Mouse (Mus musculus): ENCODE results near the gene Pttg1ip.

The Pttg1ip gene

GRCm38 (mm10) chr10:77565005-77565404 is 16.5 kb upstream of the Pttg1ip start:
- in situ Hi-C loops (cut with MboI; ENCODE audit: unreplicated experiment in 2 of 2): no loop called here

DNA sequence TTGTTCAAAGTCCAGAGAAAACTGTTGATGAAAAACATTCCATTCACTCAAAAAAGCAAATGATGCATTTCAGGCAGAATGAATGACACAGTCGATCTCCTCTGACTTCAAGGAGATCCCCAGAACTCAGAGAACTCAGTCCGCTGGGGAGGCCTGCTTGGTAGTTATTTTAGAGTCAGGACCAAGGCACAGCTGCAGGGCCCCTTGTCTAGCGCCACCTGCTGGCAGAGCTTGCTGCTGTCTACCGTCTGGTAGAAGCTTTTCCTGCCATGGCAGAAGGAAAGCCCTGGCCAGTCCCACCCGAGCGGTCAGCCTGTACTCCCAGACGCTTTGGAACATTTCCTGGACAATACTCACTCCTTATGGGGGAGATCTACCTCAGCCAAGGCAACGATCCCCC is 14.9 kb upstream of the Pttg1ip start:
- in situ Hi-C loops (cut with MboI; ENCODE audit: unreplicated experiment in 2 of 2): no loop called here

DNA sequence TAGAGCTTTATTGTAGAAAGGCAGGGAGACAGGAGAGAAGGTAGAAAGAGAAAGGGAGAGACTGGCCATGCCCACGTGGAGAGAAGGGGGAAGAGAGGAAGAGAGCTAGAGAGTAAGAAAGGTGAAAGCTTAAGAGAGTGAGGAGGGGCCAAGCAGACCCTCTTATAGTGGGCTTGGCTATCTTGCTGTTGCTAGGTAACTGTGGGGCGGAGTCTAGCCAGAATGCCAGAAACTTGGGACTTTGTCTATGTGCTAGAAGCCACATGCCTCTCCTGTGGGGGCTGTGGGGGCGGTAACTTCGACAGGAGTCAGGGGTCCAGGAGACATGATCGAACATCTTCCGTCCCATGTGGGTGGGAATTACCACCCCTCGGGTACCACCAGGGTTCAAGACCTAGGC is 12.0 kb upstream of the Pttg1ip start:
- in situ Hi-C loops (cut with MboI; ENCODE audit: unreplicated experiment in 2 of 2): no loop called here

DNA sequence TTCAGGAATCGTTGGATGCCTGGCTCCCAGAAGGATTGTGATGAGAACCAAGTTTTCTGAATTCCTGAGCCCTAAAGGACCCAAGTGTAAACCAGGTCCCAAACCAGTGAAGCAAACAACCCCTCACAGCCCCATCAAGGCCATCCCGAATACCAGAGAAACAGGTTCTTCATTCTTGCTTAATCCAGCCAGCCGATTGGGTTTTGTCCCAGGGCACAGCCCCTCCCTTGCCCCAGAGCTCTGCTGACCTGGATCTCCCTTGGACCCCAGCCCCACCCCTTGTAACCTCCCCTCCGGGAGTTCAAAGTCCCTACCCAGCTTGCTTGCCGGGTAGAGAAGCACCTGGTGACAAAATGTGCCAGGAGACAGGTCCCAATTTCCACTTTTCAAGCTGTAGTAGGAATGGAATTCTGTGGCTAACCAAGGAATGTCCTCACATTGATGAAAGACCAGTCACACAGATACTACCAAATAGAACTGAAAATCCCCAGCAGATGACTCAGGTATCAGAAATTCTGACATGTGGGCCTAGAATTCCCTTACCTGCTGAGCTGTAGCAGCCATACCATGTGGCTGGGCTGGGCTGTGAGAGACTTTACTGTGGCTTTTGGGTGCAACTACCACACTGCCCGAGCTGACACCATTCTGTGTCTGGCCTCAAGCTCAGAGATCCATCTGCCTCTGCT is 11.4 kb upstream of the Pttg1ip start:
- in situ Hi-C loops (cut with MboI; ENCODE audit: unreplicated experiment in 2 of 2): loop anchor here in 1 of 2 experiments (5.0 kb wide), 1 partner anchor 53 kb away; the partner anchor contains the start of gene Fam207a

DNA sequence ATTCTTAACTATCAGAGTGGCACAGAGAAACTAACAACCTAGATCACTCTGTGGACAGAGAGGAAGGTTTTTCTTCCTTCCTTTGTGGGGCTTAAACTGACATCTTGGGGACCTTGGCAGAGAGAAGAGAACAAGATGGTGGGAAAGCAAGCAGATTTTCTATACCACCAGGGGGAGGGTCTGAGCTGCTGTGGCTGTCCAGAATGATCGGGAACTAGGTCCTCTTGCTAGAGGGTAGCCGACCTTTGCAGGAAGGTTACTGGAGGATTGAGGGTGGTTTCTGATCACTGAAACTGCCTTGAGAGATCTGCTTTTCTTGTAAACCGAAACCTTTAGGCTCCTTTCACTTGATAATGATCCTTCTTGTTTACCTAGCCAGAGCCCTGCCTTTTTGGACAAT is 9.3 kb upstream of the Pttg1ip start:
- in situ Hi-C loops (cut with MboI; ENCODE audit: unreplicated experiment in 2 of 2): loop anchor here in 1 of 2 experiments (5.0 kb wide), 1 partner anchor 55 kb away; the partner anchor contains the start of gene Fam207a

- in situ Hi-C loops (cut with MboI; ENCODE audit: unreplicated experiment in 2 of 2): loop anchor here in 1 of 2 experiments (5.0 kb wide), 1 partner anchor 56 kb away; the partner anchor contains the start of gene Fam207a
Measured at GRCm38 (mm10) chr10:77573162-77573561, 8.4 kb upstream of the Pttg1ip start.

DNA sequence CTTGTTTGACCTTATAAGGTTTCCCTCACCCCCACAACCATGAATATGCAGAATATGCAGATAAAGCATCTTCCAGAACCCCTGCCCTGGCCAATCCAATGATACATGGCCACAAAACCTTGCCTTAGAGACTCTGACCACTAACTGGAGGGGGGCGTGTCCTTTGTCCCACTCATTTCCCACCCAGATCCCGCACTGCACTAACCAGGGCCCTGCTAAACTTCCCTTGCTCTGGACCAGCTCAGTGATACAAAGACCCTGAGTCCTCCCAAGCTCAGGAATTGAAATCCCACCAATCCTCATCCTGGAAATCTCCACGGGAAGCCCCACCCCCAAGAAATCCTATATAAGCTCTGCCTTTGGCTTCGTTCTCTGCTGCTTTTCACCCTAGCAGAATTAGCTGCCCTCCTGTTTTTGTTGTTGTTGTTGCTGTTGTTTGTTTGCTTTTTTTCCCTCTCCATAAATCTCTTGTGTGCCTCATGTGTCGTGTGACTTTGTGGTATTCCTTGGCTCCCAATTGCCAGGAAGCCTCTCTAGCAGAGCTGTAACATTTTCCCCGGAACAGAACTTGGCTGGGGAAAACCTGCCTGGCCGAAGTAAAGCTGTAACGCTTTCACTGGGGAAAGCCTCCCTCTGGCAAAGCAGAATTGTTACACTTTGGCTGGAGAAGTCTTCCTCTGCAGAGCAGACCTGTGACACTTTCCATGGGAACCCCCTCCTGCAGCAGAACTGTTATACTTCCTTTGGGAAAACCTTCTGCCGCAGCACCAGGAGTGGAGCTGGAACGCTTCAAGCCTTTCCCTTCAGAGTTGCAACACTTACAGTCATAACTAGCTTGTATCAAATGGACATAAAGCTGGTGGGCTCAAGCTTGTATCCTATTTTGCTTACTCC is 1.2 kb upstream of the Pttg1ip start:
- in situ Hi-C loops (cut with MboI; ENCODE audit: unreplicated experiment in 2 of 2): no loop called here

DNA sequence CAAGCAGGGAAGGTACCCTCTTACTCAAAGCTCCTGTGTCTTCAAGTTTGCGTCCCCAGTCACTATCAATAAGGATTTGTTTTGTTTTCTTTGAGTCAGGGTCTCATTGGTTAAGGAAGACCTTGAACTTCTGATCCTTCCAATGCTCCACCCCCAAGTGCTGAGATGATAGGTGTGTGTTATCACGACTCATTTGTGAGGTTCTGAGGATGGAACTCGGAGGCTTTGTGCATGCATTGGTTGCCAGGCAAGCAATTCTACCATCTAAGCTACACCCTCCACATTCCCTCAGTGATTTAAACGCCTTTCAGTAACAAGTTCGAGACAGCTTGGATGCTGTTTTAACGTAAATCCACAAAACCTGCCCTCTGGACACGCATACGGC is 505 bp upstream of the Pttg1ip start:
- in situ Hi-C loops (cut with MboI; ENCODE audit: unreplicated experiment in 2 of 2): no loop called here

DNA sequence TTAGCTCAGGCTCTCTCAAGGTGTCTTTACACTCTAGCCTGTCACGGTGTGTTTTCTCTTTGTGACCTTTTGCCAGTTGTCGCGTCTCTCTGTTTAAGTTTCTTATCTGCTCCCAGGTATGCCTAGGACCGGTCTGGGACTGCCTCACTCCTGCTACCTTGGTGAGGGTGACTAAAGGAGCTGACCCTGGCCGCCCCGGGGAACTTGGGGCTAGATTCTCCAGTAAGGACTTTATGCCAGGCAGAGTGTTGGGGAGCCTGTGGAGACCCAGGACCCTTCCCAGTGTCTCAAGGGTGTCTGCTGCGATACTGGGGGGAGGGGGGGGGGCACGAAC is 732 bp downstream of the Pttg1ip start:
- in situ Hi-C loops (cut with MboI; ENCODE audit: unreplicated experiment in 2 of 2): no loop called here

DNA sequence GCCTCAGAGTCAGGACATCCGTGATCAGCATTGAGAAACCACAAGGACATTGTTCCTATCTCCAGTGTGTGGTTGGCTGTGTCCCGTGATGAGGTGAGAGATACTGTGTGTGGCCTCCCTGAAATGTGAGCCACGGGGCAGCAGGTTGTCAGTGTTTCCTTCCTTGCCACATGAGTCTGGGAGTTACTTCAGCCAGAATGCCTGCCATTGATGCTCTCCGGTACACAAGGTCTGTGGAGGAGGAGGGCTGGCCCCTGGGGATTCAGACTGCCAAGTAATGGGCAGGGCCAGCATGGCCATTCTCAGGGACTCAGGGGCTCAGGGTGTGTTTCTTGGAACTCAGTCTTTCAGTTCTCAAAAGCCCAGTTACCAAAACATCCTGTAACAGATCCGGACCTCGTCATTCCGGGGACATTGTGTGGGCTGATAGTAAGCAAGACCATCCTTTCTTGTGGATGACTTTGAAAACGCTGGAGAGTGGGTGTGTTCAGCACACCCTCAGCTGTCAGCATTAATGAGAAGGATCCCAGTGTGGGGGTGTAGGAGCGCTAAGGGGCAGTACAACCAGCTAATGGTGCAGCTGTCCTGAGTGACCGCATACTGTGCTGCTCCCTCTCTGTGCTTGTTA is 2.4 kb downstream of the Pttg1ip start:
- in situ Hi-C loops (cut with MboI; ENCODE audit: unreplicated experiment in 2 of 2): no loop called here

DNA sequence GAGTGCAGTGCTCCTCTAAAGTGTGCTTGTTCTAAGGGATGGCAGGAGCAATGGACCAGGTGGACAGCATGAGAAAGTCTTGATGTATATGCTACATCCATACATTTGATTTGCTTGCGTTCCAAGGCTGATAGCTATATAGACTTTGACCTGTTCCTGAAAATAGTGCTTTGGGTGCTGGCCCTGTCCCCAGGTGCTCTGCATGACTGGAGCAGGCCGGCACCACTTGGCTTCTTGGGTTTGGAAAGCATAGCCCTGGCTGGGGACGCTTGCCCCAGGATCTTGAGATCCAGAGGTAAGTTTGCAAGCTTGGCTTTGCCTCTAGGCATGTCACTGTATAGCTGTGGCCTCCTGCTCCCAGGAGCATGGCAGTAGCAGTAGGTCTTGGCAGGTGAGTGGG is 5.1 kb downstream of the Pttg1ip start:
- in situ Hi-C loops (cut with MboI; ENCODE audit: unreplicated experiment in 2 of 2): no loop called here

- in situ Hi-C loops (cut with MboI; ENCODE audit: unreplicated experiment in 2 of 2): no loop called here
Measured at GRCm38 (mm10) chr10:77587091-77587775, 5.7 kb downstream of the Pttg1ip start.

- in situ Hi-C loops (cut with MboI; ENCODE audit: unreplicated experiment in 2 of 2): no loop called here
Measured at GRCm38 (mm10) chr10:77588036-77588435, 6.5 kb downstream of the Pttg1ip start.

GRCm38 (mm10) chr10:77589117-77589516 is 7.6 kb downstream of the Pttg1ip start:
- in situ Hi-C loops (cut with MboI; ENCODE audit: unreplicated experiment in 2 of 2): no loop called here

GRCm38 (mm10) chr10:77589749-77590148 is 8.2 kb downstream of the Pttg1ip start:
- in situ Hi-C loops (cut with MboI; ENCODE audit: unreplicated experiment in 2 of 2): no loop called here

- in situ Hi-C loops (cut with MboI; ENCODE audit: unreplicated experiment in 2 of 2): no loop called here
Measured at GRCm38 (mm10) chr10:77590812-77591211, 9.3 kb downstream of the Pttg1ip start.

- in situ Hi-C loops (cut with MboI; ENCODE audit: unreplicated experiment in 2 of 2): no loop called here
Measured at GRCm38 (mm10) chr10:77591546-77591945, 10.0 kb downstream of the Pttg1ip start.

DNA sequence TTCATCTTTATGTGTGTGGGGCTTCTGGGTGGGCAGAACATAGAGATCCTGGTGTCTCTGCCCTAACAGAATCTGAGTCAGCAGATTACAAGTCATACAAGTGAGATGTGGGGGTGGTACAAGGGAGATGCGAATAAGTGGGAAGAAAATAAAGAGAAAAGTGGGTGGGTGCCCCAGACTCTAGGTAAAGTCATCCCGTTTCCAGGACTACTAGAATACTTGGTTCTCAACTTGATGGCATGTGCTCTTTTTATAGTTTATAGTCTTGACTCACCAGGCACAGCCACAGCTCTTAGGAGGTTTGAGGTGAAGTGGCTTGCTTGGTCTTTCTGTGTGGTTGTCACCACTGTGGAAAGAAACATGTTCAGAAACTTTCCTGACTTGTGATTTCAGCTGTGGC is 14.5 kb downstream of the Pttg1ip start:
- in situ Hi-C loops (cut with MboI; ENCODE audit: unreplicated experiment in 2 of 2): no loop called here

DNA sequence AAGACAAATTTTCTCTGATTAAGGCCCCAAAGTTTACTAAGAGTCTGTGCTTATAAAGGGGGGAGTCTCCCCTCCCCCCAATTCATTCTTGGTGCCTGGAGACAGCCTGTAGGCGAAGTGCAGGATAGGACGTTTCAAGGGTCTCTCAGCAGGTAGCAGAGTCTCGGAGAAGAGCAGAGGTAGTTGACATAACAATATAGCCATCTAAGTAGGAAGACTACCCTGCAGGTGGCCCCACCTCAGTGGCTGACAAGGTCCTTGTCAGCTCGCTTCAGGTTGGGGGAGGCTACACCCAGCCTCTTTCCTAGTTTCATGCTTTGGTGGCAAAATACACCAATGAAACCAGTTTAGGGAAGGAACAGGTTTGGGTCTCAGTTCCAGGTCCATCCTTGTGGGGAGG is 21.5 kb downstream of the Pttg1ip start:
- in situ Hi-C loops (cut with MboI; ENCODE audit: unreplicated experiment in 2 of 2): loop anchor here in 1 of 2 experiments (25.0 kb wide), 1 partner anchor 984 kb away; the partner anchor contains the start of gene Syde1

DNA sequence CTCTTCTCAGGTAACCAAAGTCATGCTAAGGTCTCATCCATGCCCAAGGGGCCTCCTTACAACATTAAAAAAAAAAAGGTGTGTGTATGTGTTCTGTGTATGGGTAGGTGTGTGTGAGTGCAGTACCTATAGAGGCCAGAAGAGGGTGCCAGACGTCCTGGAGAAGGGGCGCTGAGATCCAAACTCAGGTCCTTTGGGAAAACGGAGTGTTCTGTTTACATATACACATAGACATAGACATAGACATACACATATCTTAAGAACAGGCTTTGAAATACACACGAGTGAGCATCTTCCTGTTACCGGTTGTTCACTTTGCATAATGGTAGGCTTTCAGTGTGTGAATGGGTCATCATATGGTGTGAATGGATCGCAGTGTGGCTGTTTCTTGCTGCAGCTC is 22.6 kb downstream of the Pttg1ip start:
- in situ Hi-C loops (cut with MboI; ENCODE audit: unreplicated experiment in 2 of 2): loop anchor here in 1 of 2 experiments (25.0 kb wide), 1 partner anchor 983 kb away; the partner anchor contains the start of gene Syde1
